Mouse (Mus musculus): ENCODE results near the gene Ank2.

- no peak for TF ChIP-seq CTCF (IDR thresholded peaks at IDR 0.05; ENCODE audit: borderline replicate concordance, control insufficient read depth, extremely low read depth, insufficient read depth, low read length, poor library complexity)
- no peak for TF ChIP-seq POLR2A (IDR thresholded peaks at IDR 0.05; ENCODE audit: control insufficient read depth, extremely low read depth, insufficient read depth, low read length, poor library complexity)
Measured at GRCm38 (mm10) chr3:127129750-127130149, 369.4 kb downstream of the Ank2 start.

All from thymus, adult 2 months (tissue).